Mouse (Mus musculus) ES-E14 (cell line): ENCODE data around the gene Serpina3k.

Source experiments
- CHD2 ChIP-seq: IDR thresholded peaks from 2 replicates; pipeline ENCODE4 v1.6.1; 2014; ENCODE audit warnings: mild to moderate bottlenecking, low read depth, low read length, inconsistent platforms
- HCFC1 ChIP-seq: IDR thresholded peaks from 2 replicates; pipeline ENCODE4 v1.6.1; 2012; ENCODE audit warnings: low read length, inconsistent platforms, borderline replicate concordance; ENCODE audit not compliant: insufficient read depth
- MAFK ChIP-seq: IDR thresholded peaks from 2 replicates; pipeline ENCODE4 v1.6.1; 2014; ENCODE audit warnings: mild to moderate bottlenecking, low read depth, low read length, inconsistent platforms; ENCODE audit not compliant: insufficient read depth
- ZC3H11A ChIP-seq: IDR thresholded peaks from 2 replicates; pipeline ENCODE4 v1.6.1; 2012; ENCODE audit warnings: low read depth, mild to moderate bottlenecking, inconsistent platforms, low read length, borderline replicate concordance
- ZNF384 ChIP-seq: IDR thresholded peaks from 2 replicates; pipeline ENCODE4 v1.6.1; 2012; ENCODE audit warnings: low read depth, low read length, inconsistent platforms

DNA sequence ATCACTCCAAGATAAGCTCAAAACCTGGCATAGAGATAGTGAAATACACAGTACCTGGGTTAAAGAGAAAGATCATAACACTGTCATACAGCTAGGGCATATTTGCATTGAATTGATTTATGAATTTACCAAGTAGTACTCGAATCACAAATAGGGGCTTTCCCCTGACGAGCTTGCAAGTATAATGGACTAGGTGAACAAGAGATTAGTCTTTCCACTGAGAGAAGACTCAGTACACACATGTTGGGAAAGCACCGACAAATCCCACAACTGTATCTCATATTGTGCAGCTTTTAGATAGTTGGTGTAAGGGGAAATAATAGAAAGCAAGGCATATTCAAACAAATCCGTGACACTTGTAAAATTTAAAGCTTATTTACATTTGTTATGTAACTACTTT lies 32.3 kb upstream of the Serpina3k start:
- no peak for TF ChIP-seq CHD2
- TF ChIP-seq HCFC1: no peak
- no peak for TF ChIP-seq MAFK
- no peak for TF ChIP-seq ZC3H11A
- no peak for TF ChIP-seq ZNF384
